Mouse (Mus musculus) neutrophil, adult 83 days (primary cell): ENCODE measurements around the gene Dcpp1. TPM values are rescaled to one million over a fixed set of nuclear protein-coding genes. Genes with fewer than 3 reads are reported as not detected.

Source experiments
- total RNA-seq, 2 experiments: library from RNA; stranded (reverse); gene quantifications; one replicate each; pipeline ENCODE4 v1.2.4; 2023

Gene Dcpp1
- total RNA-seq = not detected

DNA sequence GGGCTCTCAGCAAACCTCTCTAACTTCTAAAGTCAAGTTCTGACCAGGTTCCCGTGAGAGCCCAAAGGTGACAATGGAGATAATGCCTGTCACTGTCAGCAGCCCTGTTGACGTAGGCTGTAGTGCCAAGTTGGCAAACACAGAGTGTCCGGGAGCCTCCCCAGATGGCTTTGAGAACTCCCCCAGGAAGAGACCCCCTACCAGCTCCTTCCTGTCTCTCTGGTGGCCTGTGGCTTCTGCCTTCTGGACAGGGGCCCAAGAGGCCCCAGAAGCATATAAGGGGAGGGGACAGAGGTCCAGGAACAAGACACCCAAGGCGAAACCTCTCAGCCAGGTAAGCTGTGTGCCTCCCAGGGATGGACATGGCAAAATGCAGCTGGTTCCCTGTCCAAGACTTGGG lies at the start of gene Dcpp1, which contains the start of gene Dcpp2:
TSS of gene Dcpp1 (plus strand) at position 301 of the 400 bp plus-strand sequence.
TSS of gene Dcpp2 (plus strand) at position 305 of the 400 bp plus-strand sequence.

DNA sequence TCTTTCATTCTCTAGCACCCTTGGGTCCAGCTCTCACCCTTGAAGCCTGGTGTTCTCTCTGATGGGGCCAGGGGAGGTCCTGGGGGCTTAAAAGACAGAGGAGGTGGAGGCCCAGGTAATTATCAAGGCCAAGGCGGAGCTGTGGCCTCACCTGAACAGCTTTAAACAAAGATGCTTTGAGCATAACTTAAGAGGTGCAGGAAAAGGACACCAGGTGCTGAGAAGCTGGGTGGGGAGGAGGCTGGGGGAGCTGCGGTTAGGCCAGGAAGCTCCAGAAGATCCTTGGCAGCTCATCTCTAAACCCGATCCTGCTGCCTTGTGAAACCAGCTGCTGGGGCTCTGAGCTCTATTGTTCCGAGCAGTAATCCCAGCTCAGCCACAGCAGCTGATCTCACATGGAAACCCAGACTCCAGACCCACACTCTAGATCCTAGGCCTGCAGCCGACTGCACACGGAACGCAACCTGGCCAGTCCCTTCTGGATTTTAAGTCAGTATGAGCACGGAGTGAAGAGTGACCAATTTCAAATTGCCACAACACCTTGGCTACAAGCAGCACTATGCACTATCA lies 44.6 kb upstream of the Dcpp1 start, which contains the start of gene Prss33:
TSS of gene Prss33 (minus strand) at position 51 of the 570 bp plus-strand sequence.

GRCm38 (mm10) chr17:23843812-23844273 lies 36.8 kb upstream of the Dcpp1 start, which contains the start of the genes Prss32 and Prss41:
Gene Prss32, plus strand, starts transcription at chr17:23843855.
Gene Prss41, minus strand, starts transcription at chr17:23844172.

DNA sequence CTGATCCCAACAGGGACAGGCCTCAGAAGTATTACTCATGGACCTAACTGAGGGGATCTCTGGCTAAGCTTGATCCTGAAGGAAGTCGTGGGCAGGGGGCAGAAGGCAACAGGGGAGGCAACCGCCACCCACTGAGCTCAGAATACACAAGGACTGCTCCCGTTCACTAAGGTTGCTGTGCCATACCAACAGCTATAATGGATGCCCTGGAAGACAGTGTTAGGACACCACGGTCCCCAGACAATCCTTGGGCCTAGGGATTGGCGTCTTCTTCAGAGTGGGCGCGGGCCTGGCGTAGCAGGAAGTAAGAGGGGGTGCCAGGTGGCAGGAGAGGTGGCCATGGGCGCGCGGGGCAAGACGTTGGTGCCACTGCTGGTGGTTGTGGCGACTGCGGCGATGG lies 12.9 kb upstream of the Dcpp1 start, which contains the start of gene Prss21:
TSS of gene Prss21 (plus strand) at position 301 of the 400 bp plus-strand sequence.

DNA sequence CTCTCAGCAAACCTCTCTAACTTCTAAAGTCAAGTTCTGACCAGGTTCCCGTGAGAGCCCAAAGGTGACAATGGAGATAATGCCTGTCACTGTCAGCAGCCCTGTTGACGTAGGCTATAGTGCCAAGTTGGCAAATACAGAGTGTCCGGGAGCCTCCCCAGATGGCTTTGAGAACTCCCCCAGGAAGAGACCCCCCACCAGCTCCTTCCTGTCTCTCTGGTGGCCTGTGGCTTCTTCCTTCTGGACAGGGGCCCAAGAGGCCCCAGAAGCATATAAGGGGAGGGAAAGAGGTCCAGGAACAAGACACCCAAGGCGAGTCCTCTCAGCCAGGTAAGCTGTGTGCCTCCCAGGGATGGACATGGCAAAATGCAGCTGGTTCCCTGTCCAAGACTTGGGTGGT lies 36.5 kb downstream of the Dcpp1 start, which contains the start of gene Dcpp3:
TSS of gene Dcpp3 (plus strand) at position 301 of the 400 bp plus-strand sequence.

Other genes with a start within 250 kb of the Dcpp1 start
- gene Mmp25, start 235.6 kb upstream of the Dcpp1 start, total RNA-seq = 100 to 1,000 TPM; 157 to 170 TPM
- 1 to 10 TPM; 1.6 to 2.4 TPM for gene Bicdl2, start 220.4 kb upstream of the Dcpp1 start, total RNA-seq
- gene Hcfc1r1, start 207.3 kb upstream of the Dcpp1 start, total RNA-seq = 10 to 100 TPM; 50.6 to 50.7 TPM
- 10 to 100 TPM; 19.0 to 19.2 TPM for gene Thoc6, start 207.0 kb upstream of the Dcpp1 start, total RNA-seq
- gene Tnfrsf12a, start 203.4 kb upstream of the Dcpp1 start, total RNA-seq = 1 to 10 TPM; 4.8 to 5.1 TPM
- gene Cldn6, start 201.6 kb upstream of the Dcpp1 start, total RNA-seq = not detected
- not detected for gene Cldn9, start 196.8 kb upstream of the Dcpp1 start, total RNA-seq
- gene 1520401A03Rik, start 158.1 kb upstream of the Dcpp1 start, total RNA-seq = not detected
- 10 to 100 TPM; 40.9 to 41.4 TPM for gene Pkmyt1, start 154.5 kb upstream of the Dcpp1 start, total RNA-seq
- 1 to 10 TPM; 3.2 to 5.1 TPM for gene Paqr4, start 140.0 kb upstream of the Dcpp1 start, total RNA-seq
- gene Kremen2, start 135.0 kb upstream of the Dcpp1 start, total RNA-seq = not detected
- 1 to 10 TPM; 8.7 to 9.6 TPM for gene Flywch1, start 109.3 kb upstream of the Dcpp1 start, total RNA-seq
- under 1 TPM in 1 of 2 experiments, not detected in 1; 0.53 TPM for gene Flywch2, start 94.8 kb upstream of the Dcpp1 start, total RNA-seq
- gene Srrm2, start 90.3 kb upstream of the Dcpp1 start, total RNA-seq = 100 to 1,000 TPM; 456 to 525 TPM
- gene Elob, start 51.7 kb upstream of the Dcpp1 start, total RNA-seq = 100 to 1,000 TPM; 176 to 182 TPM
- not detected for gene Prss33, start 44.8 kb upstream of the Dcpp1 start, total RNA-seq
- not detected for gene Prss32, start 37.0 kb upstream of the Dcpp1 start, total RNA-seq
- gene Prss41, start 36.7 kb upstream of the Dcpp1 start, total RNA-seq = not detected
- not detected for gene Prss21, start 12.8 kb upstream of the Dcpp1 start, total RNA-seq
- not detected for gene Dcpp2, start within 50 bp of the Dcpp1 start, total RNA-seq
- gene Dcpp3, start 36.6 kb downstream of the Dcpp1 start, total RNA-seq = not detected
- not detected for gene Sbp, start 60.8 kb downstream of the Dcpp1 start, total RNA-seq
- gene Sbpl, start 74.4 kb downstream of the Dcpp1 start, total RNA-seq = not detected
- gene Prss30, start 99.7 kb downstream of the Dcpp1 start, total RNA-seq = not detected
- not detected for gene Prss22, start 117.2 kb downstream of the Dcpp1 start, total RNA-seq
- gene Prss27, start 157.3 kb downstream of the Dcpp1 start, total RNA-seq = not detected
- 10 to 100 TPM; 13.1 to 16.4 TPM for gene Kctd5, start 192.6 kb downstream of the Dcpp1 start, total RNA-seq